Mouse (Mus musculus) erythroblast, adult 5-6 weeks (primary cell): ENCODE measurements around the gene Kcnk4. TPM values are rescaled to one million over a fixed set of nuclear protein-coding genes. Genes with fewer than 3 reads are reported as not detected.

ENCODE experiments used
- ATAC-seq: replicated peaks from 2 replicates; pipeline ENCODE4 v1.8.0; 2016; ENCODE audit warnings: moderate number of reproducible peaks, mild to moderate bottlenecking, moderate TSS enrichment, inconsistent platforms; ENCODE audit not compliant: poor library complexity, low FRiP score, severe bottlenecking
- total RNA-seq, 2 experiments: library from RNA; stranded (forward) in 1 of 2; stranded (reverse) in 1 of 2; fragments of 150-400 nt in 1 of 2; fragments of 200-764, 138-1000 nt in 1 of 2; gene quantifications; 2 replicates each; pipeline versions ENCODE4 v1.2.3 to v1.2.4; 2015 to 2017; ENCODE audit warnings: low replicate concordance in 2 of 2

Kcnk4 gene
- total RNA-seq, 2 experiments from 2014 or later, result not detected

DNA sequence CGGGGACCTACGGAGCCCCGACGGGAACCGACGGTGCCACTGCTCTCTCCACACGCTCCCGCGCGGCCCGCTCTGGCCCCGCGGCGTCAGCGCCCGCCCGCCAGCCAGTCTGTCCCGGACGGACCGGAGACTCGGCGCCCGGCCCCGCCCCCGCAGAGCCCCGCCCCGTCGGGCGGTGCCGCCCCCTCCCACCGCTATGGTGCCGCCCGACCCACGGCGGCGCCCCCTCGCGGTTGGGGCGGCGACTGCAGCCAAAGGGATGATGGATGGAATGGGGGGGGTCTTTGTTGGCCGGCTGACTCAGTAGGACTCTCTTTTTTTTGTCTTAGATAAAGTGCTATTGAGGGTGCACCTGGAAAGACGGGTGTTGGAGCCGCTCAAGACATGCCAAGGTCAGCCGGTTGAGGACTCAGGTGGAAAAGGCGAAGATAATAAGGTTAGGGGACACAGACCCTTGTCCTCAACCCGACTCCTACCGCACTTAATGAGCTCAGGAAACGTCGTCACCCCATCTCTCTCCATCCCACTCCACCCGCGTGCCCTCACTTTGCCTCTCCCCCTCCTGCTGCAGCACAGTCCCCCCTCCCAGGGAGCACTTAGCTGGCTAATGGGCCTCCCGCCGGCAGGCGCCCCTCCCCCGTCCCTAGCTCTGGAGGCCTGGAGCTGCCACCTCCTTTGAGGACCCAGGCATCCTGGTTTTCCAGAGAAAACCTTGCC lies 35.5 kb upstream of the Kcnk4 start:
- ATAC-seq, result peak; percentile 48

DNA sequence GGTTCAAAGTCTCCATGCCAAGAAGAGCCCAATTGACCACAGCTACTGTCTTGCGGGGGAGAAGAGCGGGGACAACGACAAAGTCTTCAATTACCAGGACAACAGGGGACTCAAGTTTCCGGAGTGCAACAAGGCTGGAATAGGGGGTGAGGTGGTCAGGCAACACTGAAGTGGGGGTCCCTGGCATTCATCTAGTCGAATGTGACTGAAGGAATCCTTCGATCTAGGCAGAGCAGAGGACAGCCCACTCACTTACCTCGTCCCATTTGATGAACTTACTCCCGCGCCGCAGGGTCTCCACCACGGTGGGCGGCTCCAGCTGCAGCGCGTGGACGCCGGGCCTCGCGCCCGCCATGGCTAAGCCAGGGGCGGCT lies 35.0 kb upstream of the Kcnk4 start:
- no peak for ATAC-seq

GRCm38 (mm10) chr19:6968491-6969271 lies 34.4 kb upstream of the Kcnk4 start:
- no peak for ATAC-seq

- no peak for ATAC-seq
These were observed 22.1 kb upstream of the Kcnk4 start for GRCm38 (mm10) chr19:6956461-6956860.

DNA sequence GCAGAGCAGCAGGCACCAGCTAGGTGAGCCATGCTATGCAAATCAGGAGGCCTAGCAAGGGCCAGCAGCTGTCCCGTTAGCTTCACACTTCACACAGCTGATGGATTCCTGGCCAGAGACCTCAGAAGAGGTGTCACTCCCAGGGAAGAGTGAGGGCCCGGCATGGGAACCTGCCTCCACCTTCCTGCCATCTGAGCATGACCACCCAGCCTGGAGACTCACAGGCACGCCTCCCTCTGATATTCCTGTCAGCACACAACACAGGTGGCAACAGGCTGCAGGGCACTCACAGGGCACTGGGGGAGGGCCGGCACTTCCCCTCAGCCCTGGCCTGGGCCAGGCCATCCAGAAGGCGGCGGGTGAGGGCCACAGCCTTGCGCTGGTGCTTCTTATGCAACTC lies 21.1 kb upstream of the Kcnk4 start:
- no peak for ATAC-seq

GRCm38 (mm10) chr19:6954046-6954445 lies 19.7 kb upstream of the Kcnk4 start:
- ATAC-seq, result no peak

DNA sequence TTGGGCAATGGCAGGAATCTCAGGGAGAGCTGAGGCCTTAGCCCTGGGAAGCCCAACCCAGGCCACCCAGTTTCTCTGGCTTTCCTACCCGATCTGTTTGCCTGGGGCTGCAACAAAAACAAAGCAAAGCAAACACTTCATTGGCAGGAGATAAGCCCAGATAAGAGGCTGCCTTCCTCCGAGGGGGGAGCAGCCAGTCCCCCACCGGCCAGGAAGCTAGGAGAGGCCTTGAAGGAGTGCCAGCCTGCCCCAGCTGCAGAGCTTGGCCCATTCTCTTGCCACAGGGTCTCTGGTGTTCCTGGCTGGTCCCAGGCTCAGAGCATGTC lies 18.4 kb upstream of the Kcnk4 start:
- no peak for ATAC-seq

- 0 out of 2 replicates have a peak, but pooled peaks have one; percentile 29 for ATAC-seq
These were observed 17.8 kb upstream of the Kcnk4 start for GRCm38 (mm10) chr19:6951994-6952711.

DNA sequence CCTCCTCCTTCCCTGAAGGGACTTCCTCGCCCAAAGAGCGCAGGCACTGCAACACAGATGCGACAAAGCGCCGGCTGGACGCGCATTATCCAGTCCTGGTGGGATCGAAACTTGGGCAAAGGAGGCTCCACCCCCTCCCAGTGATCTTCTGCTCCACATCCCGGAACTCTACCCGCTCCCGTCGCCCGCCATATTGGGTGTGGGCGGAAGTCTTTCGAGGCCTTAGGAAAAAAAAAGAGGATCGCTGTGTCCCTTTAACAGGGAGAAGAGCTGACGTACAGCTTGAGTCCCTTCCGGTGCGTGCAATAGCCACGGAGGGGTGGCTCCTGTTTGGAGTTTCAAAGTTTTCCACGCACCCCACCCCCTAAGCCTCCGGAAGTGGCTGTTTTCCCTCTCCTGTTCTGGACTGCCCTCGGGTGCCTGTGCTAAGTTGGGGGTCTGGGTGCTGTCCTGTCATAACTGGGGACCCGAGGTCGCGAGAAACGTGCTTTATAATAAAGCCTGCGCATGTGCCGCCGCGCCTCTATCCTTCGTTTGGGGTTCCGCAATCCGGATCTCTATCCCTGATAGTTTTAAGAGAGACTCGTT lies 17.2 kb upstream of the Kcnk4 start:
- ATAC-seq, result peak; percentile 78

GRCm38 (mm10) chr19:6950613-6951153 lies 16.4 kb upstream of the Kcnk4 start:
- ATAC-seq, result no peak

DNA sequence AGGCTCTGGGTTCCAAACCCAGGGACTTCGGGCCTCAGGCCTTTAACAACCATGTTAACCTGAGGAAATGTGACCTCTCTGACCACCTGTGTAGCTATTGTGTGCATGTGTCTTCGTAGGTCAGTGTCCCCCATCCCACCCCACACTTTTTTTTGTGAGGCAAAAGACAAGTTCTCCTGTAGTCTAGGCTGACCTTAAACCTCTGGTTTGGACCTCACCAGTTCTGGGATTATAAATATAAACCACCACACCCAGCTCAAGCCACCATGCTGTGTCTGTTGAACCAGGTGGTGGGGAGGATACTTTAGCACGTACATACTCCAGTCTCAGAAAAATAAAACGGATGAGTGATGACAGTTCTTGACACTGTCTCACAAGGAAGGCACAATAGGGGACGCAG lies 15.6 kb upstream of the Kcnk4 start:
- no peak for ATAC-seq

GRCm38 (mm10) chr19:6949532-6949931 lies 15.2 kb upstream of the Kcnk4 start:
- ATAC-seq, result no peak

DNA sequence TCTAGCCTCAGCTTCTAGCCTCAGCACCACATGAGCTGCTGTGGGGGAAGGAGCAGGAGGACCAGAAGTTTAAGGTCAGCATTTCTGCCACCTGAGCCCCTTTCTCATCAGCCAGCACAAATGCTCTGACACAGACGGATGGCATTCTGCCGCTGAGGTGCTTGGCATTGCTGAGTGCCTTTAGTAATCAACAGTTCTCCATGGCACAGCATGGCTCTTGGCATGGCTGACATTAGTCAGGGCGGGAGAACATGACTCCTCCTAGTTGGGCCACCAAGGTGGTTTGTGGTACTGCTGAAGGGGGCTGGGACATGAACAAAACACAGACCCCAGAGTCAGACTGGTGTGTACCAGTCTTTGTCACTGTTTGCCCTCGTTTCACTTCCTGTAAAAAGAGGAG lies 13.9 kb upstream of the Kcnk4 start:
- ATAC-seq, result no peak

- no peak for ATAC-seq
These were observed 13.4 kb upstream of the Kcnk4 start for GRCm38 (mm10) chr19:6947742-6948141.

- ATAC-seq, result no peak
These were observed 9.4 kb upstream of the Kcnk4 start for GRCm38 (mm10) chr19:6943709-6944108.

DNA sequence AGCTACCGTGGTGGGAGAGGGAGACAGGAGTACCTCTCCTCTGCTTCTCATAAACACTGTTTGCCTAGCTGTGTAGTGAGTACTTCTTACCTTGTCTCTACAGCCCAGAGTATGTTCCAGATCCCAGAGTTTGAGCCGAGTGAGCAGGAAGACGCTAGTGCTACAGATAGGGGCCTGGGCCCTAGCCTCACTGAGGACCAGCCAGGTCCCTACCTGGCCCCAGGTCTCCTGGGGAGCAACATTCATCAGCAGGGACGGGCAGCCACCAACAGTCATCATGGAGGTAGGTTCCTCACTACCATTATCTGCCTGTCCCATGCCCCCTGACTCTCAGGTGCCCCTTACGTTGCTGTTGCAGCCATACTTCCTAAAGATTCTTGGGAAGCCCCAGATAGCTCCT lies 8.4 kb upstream of the Kcnk4 start:
- peak; percentile 4 for ATAC-seq

DNA sequence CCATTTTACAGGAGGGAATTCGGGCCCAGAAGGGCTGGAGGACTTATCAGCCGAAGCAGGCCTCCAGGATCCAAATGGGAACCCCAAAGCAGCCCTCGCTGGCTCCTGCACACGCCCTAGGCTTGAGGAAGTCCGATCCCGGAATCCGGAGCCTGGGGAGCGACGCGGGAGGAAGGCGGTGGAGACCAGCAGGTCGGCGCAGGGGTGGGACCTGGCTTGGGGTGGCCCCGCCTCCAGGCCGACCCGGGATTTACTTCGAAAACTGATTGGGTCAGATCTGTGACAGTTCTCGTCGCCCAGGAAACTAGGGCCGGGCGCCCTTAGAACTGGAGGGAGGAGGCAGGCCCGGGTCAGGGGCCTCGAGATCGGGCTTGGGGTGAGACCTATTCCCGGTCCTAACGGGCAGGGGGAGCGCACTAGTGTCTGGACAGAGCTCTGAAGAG lies 8.0 kb upstream of the Kcnk4 start, which contains the start of gene Gpr137:
TSS of gene Gpr137 (minus strand) at position 232 of the 443 bp plus-strand sequence.
- ATAC-seq, result peak; percentile 83

- peak; percentile 73 for ATAC-seq
These were observed 7.3 kb upstream of the Kcnk4 start, which contains the start of gene Bad for GRCm38 (mm10) chr19:6941372-6942248. Gene Bad, plus strand, starts transcription at chr19:6941861.
